In the genomic region with DNA sequence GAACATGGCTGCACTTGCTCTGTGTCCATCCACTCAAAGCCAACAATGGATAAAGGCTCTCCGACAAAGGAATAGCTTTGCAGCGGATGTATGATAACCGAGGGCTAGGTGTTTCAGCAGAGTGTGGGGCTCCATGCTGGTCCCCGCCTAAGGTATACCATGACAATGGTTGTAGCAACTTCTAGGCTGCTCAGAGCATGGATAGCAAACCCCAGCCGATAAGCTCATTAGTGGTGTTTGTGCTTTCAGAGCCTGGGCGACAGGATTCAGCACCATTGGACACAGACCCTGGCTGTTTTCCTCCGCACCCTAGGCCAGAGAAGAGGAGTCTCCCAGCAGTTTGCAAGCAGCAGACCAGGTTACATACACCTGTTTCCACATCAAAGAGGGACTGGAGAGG, we compare ENCODE assay signal across 12 mouse cellular contexts.
"Had no signal": no experiment of that assay in that cellular context is flagged by ENCODE, and none has a peak within 500 bp of the region (broad histone marks: within the 10 kb centered on the region; RNA-seq: fewer than 3 reads in every experiment).

No protein-coding gene starts in this region.

- H3K27ac ChIP-seq: limb, embryonic 13.5 days; midbrain, embryonic 12.5 days; neural tube, embryonic 13.5 days had no signal

- H3K36me3 ChIP-seq: limb, embryonic 13.5 days; midbrain, embryonic 12.5 days had no signal

- H3K9me3 ChIP-seq: limb, embryonic 13.5 days; midbrain, embryonic 12.5 days; neural tube, embryonic 13.5 days had no signal

- H3K9ac ChIP-seq: limb, embryonic 13.5 days; midbrain, embryonic 12.5 days; neural tube, embryonic 13.5 days had no signal

- H3K4me3 ChIP-seq: limb, embryonic 13.5 days; midbrain, embryonic 12.5 days; neural tube, embryonic 13.5 days had no signal

- ATAC-seq: midbrain, embryonic 16.5 days had no signal

- DNase-seq: kidney, adult 18-20 months; kidney, postnatal 10 days; kidney, postnatal 4 days; left cerebral cortex, postnatal 4 days; lung, adult 18-20 months; retina, postnatal 1 day; right cerebral cortex, postnatal 14 days; thymus, postnatal 36 days had no signal

- H3K4me2 ChIP-seq: limb, embryonic 13.5 days; midbrain, embryonic 12.5 days; neural tube, embryonic 13.5 days had no signal
